Mouse (Mus musculus): ENCODE measurements around the gene Swap70. TPM values are rescaled to one million over a fixed set of nuclear protein-coding genes. Genes with fewer than 3 reads are reported as not detected.

The Swap70 gene
- polyA plus RNA-seq, 2 experiments: 25.6 to 27.5 TPM

GRCm38 (mm10) chr7:110281435-110282256 is 60.1 kb downstream of the Swap70 start:
- Histone ChIP-seq H3K4me2 (replicated peaks; ENCODE audit: low read depth, low read length, severe bottlenecking) (no peak overlapping the region), H3K4me3 (replicated peaks; ENCODE audit: low read length) (no peak overlapping the region), H3K27ac (replicated peaks; ENCODE audit: low read depth, low read length) (no peak overlapping the region), H3K9ac (ENCODE audit: low read depth, low read length, severe bottlenecking) (no peak overlapping the region), H3K36me3 (ENCODE audit: control insufficient read depth, insufficient read depth, low read length) (peaks cover 47% of the 10 kb centered on the region), H3K9me3 (ENCODE audit: control insufficient read depth, low read length) (no peaks in the 10 kb centered on the region), H3K4me1 (ENCODE audit: control insufficient read depth, insufficient read depth, low read length) (no peaks in the 10 kb centered on the region), H3K27me3 (ENCODE audit: control insufficient read depth, insufficient read depth, low read length) (no peaks in the 10 kb centered on the region)
- no peak for ATAC-seq (ENCODE audit: low FRiP score, low read depth)
- TF ChIP-seq POLR2A (IDR thresholded peaks at IDR 0.05; ENCODE audit: borderline replicate concordance, extremely low read depth, insufficient read depth, insufficient read length): no peak
- DNase-seq (ENCODE audit: low spot score): no peak
- WGBS: 88% methylated on average over 11 of the region's 11 CpGs

GRCm38 (mm10) chr7:110282797-110283196 is 61.3 kb downstream of the Swap70 start:
- WGBS: 90% methylated on average over 11 of the region's 11 CpGs
- Histone ChIP-seq H3K27ac (replicated peaks; ENCODE audit: low read depth, low read length) (no peak overlapping the region), H3K4me2 (replicated peaks; ENCODE audit: low read depth, low read length, severe bottlenecking) (no peak overlapping the region), H3K27me3 (ENCODE audit: control insufficient read depth, insufficient read depth, low read length) (no peaks in the 10 kb centered on the region), H3K4me1 (ENCODE audit: control insufficient read depth, insufficient read depth, low read length) (no peaks in the 10 kb centered on the region), H3K9me3 (ENCODE audit: control insufficient read depth, low read length) (no peaks in the 10 kb centered on the region), H3K9ac (ENCODE audit: low read depth, low read length, severe bottlenecking) (no peak overlapping the region), H3K36me3 (ENCODE audit: control insufficient read depth, insufficient read depth, low read length) (peaks cover 42% of the 10 kb centered on the region), H3K4me3 (replicated peaks; ENCODE audit: low read length) (no peak overlapping the region)
- no peak for TF ChIP-seq POLR2A (IDR thresholded peaks at IDR 0.05; ENCODE audit: borderline replicate concordance, extremely low read depth, insufficient read depth, insufficient read length)
- DNase-seq (ENCODE audit: low spot score): no peak
- no peak for ATAC-seq (ENCODE audit: low FRiP score, low read depth)

GRCm38 (mm10) chr7:110283484-110284275 is 62.2 kb downstream of the Swap70 start:
- no peak overlapping the region for H3K9ac ChIP-seq (ENCODE audit: low read depth, low read length, severe bottlenecking)
- 95% methylated on average over 6 of the region's 6 CpGs for WGBS

GRCm38 (mm10) chr7:110285076-110285848 is 63.8 kb downstream of the Swap70 start:
- no peak for TF ChIP-seq POLR2A (IDR thresholded peaks at IDR 0.05; ENCODE audit: borderline replicate concordance, extremely low read depth, insufficient read depth, insufficient read length)
- peaks cover 27% of the 10 kb centered on the region for H3K36me3 ChIP-seq (ENCODE audit: control insufficient read depth, insufficient read depth, low read length)
- H3K27ac ChIP-seq (replicated peaks; ENCODE audit: low read depth, low read length): no peak overlapping the region
- no peaks in the 10 kb centered on the region for H3K27me3 ChIP-seq (ENCODE audit: control insufficient read depth, insufficient read depth, low read length)
- 91% methylated on average over 12 of the region's 12 CpGs for WGBS
- H3K4me1 ChIP-seq (ENCODE audit: control insufficient read depth, insufficient read depth, low read length): peaks cover 4% of the 10 kb centered on the region; the same call in 1 of the 2 replicates
- ATAC-seq (ENCODE audit: low FRiP score, low read depth) (no peak), DNase-seq (ENCODE audit: low spot score) (no peak)
- H3K9me3 ChIP-seq (ENCODE audit: control insufficient read depth, low read length): no peaks in the 10 kb centered on the region
- H3K4me3 ChIP-seq (replicated peaks; ENCODE audit: low read length): no peak overlapping the region
- H3K9ac ChIP-seq (ENCODE audit: low read depth, low read length, severe bottlenecking): no peak overlapping the region
- no peak overlapping the region for H3K4me2 ChIP-seq (replicated peaks; ENCODE audit: low read depth, low read length, severe bottlenecking)

More at GRCm38 (mm10) chr7:110283484-110284275, 62.2 kb downstream of the Swap70 start:
- peaks cover 38% of the 10 kb centered on the region for H3K36me3 ChIP-seq (ENCODE audit: control insufficient read depth, insufficient read depth, low read length)
- no peaks in the 10 kb centered on the region for H3K9me3 ChIP-seq (ENCODE audit: control insufficient read depth, low read length)
- no peak overlapping the region for H3K4me3 ChIP-seq (replicated peaks; ENCODE audit: low read length)
- ATAC-seq (ENCODE audit: low FRiP score, low read depth): no peak
- no peak for DNase-seq (ENCODE audit: low spot score)
- no peak for TF ChIP-seq POLR2A (IDR thresholded peaks at IDR 0.05; ENCODE audit: borderline replicate concordance, extremely low read depth, insufficient read depth, insufficient read length)
- no peaks in the 10 kb centered on the region for H3K27me3 ChIP-seq (ENCODE audit: control insufficient read depth, insufficient read depth, low read length)
- H3K4me1 ChIP-seq (ENCODE audit: control insufficient read depth, insufficient read depth, low read length): peaks cover 2% of the 10 kb centered on the region; the same call in 1 of the 2 replicates
- H3K27ac ChIP-seq (replicated peaks; ENCODE audit: low read depth, low read length): no peak overlapping the region
- no peak overlapping the region for H3K4me2 ChIP-seq (replicated peaks; ENCODE audit: low read depth, low read length, severe bottlenecking)

- TF ChIP-seq POLR2A (IDR thresholded peaks at IDR 0.05; ENCODE audit: borderline replicate concordance, extremely low read depth, insufficient read depth, insufficient read length): no peak
- no peak overlapping the region for H3K27ac ChIP-seq (replicated peaks; ENCODE audit: low read depth, low read length)
- H3K9ac ChIP-seq (ENCODE audit: low read depth, low read length, severe bottlenecking): no peak overlapping the region
- 85% methylated on average over 3 of the region's 3 CpGs for WGBS
- no peaks in the 10 kb centered on the region for H3K27me3 ChIP-seq (ENCODE audit: control insufficient read depth, insufficient read depth, low read length)
- H3K9me3 ChIP-seq (ENCODE audit: control insufficient read depth, low read length): no peaks in the 10 kb centered on the region
- ATAC-seq (ENCODE audit: low FRiP score, low read depth): no peak
- H3K4me2 ChIP-seq (replicated peaks; ENCODE audit: low read depth, low read length, severe bottlenecking): no peak overlapping the region
- no peak for DNase-seq (ENCODE audit: low spot score)
- H3K36me3 ChIP-seq (ENCODE audit: control insufficient read depth, insufficient read depth, low read length): peaks cover 22% of the 10 kb centered on the region
- H3K4me1 ChIP-seq (ENCODE audit: control insufficient read depth, insufficient read depth, low read length): peaks cover 4% of the 10 kb centered on the region; the same call in 1 of the 2 replicates
- no peak overlapping the region for H3K4me3 ChIP-seq (replicated peaks; ENCODE audit: low read length)
These were observed 64.3 kb downstream of the Swap70 start for GRCm38 (mm10) chr7:110285849-110286151.

Measured in limb, embryonic 14.5 days (tissue).